Mouse (Mus musculus) testis, adult 2 months (tissue): ENCODE measurements at regions not wholly inside any gene's neighbourhood (a gene's known extent, or its start where the extent isn't known, plus 50 kb on each side); places are given as distances from the start of the nearest gene placed in this dataset.

Source experiments
- CTCF ChIP-seq: fragments of 200-500 bp; IDR thresholded peaks from 2 replicates; pipeline ENCODE4 v1.5.1; 2012; ENCODE audit warnings: low read depth, mild to moderate bottlenecking, inconsistent platforms, low read length, moderate library complexity; ENCODE audit not compliant: control insufficient read depth, insufficient read depth, insufficient replicate concordance
- POLR2A ChIP-seq: fragments of 200-500 bp; IDR thresholded peaks from 2 replicates; pipeline ENCODE4 v1.6.1; 2012; ENCODE audit warnings: low read depth, mild to moderate bottlenecking, inconsistent platforms, low read length, moderate library complexity; ENCODE audit not compliant: control insufficient read depth

GRCm38 (mm10) chr5:75295676-75296075 lies 143.6 kb downstream of the Pdgfra start:
- TF ChIP-seq CTCF (no peak), POLR2A (no peak)
